Mouse (Mus musculus) ovary, postnatal 36 days (tissue): ENCODE data around the gene Ajap1.

Experiments used
- DNase-seq: peaks from one replicate; pipeline ENCODE4 v3.0.0; 2022; ENCODE audit warnings: low spot score, mixed read lengths

The Ajap1 gene

GRCm38 (mm10) chr4:153357539-153358242 lies 124.9 kb downstream of the Ajap1 start:
- peak; percentile 10 for DNase-seq

- DNase-seq = no peak
Observed at GRCm38 (mm10) chr4:153356236-153356635, 126.4 kb downstream of the Ajap1 start.

GRCm38 (mm10) chr4:153344999-153345398 lies 137.6 kb downstream of the Ajap1 start:
- DNase-seq = no peak

- DNase-seq = no peak
Observed at GRCm38 (mm10) chr4:153340887-153341286, 141.7 kb downstream of the Ajap1 start.

- no peak for DNase-seq
Observed at GRCm38 (mm10) chr4:153335301-153335799, 147.3 kb downstream of the Ajap1 start.

GRCm38 (mm10) chr4:153327809-153328208 lies 154.8 kb downstream of the Ajap1 start:
- no peak for DNase-seq
